Mouse (Mus musculus): ENCODE results near the gene Ccdc34. TPM values are rescaled to one million over a fixed set of nuclear protein-coding genes. Genes with fewer than 3 reads are reported as not detected.

Gene Ccdc34
- total RNA-seq, 2 experiments from 2014 or later, result 14.9 to 18.5 TPM

DNA sequence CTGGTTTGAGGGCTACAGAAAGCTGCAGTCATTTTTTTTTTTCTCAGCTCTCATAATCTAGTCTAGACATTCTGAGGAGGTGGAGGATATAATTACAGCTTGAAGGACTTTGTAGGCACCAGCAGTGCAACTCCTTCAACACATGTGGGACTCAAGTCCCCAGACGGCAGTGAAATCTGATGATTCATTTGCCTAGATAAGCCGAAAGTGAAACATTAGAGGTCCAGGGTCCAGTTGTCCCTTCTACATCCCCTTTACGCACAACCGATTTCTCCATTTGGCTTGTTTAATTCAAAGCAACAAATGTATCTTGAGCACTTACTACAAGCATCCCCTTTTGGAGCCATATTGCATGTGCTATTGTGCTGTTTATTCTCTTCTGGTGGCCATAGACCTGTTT, 147.4 kb downstream of the Ccdc34 start:
- intact Hi-C loops (cut with DNase I), result no loop called here
- DNase-seq (ENCODE audit: low spot score in 2 of 2), result no peak

DNA sequence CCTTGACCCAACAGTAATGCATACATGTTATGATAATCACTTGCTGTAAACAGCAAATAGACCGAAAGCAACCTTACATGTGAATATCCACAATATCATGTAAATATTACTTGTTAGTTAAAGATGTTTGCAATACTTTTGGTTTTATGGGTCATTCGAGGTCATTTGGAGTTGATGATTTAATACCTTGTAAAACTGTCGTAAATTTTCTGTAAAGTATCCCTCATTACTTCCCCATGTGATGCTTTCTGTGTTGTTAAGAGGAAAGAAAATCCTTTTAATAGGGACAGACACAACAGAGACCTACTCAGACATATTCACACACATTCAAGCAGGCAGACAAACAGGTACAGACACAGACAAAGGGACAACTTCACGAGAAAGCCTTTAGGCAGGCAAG, 150.1 kb downstream of the Ccdc34 start:
- no peak for DNase-seq (ENCODE audit: low spot score in 2 of 2)
- intact Hi-C loops (cut with DNase I), result no loop called here

DNA sequence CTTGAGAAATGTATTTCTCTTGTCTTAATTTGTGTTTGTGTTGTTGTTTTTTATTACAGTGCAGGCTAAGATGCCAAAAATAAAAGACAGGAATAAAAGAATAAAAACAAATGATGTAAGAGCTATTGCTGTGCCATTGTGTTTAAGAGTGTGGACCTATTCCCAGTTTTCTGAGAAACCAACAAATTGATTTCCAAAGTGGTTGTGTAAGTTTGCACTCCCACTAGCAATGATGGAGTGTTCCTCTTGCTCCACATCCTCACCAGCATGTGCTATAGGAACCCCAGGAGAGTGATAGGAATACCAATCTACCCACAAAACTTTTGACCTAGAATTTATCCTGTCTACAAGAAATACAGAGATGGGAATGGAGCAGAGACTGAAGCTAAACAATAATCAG, 150.7 kb downstream of the Ccdc34 start:
- intact Hi-C loops (cut with DNase I), result no loop called here
- DNase-seq (ENCODE audit: low spot score in 2 of 2), result no peak

DNA sequence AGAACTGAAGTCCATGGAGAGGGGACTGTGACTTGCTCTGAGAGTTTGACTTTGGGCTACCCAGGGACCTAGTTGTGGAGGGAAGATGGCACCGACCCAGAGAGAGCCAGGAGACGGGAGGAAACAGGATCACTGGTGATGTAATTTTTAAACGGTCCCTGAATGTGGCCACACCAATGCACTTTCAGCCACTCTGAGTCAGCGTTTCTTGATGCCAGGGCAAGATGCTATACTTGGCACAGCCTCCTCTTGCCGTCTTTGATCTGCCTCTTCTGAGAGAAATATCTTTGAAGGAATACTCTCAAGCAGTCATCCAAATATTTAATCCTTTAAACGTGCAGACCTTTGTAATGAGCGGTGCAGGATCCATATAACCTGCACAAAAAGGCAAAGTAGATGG, 154.8 kb downstream of the Ccdc34 start:
- DNase-seq (ENCODE audit: low spot score in 2 of 2), result no peak

DNA sequence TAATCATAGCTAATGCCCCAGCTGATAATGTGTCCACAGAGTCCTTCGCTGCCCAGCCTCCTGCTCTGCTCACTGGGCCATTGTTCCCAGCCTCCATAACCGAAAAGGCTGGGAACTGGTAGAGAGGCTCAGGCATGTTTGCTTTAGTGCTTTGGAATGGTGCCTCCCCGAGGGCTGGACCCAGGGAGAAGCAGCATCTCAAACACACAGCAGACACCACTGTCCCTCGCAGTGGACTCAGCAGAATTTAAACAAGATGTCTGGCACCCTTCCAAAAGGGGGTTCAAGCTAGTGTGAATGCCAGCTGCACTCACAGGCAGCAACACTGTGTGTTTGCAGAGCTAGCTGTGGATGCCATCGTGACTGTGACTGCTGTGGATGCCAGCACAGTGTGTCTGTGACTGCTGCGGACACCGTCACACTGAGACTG, 156.2 kb downstream of the Ccdc34 start:
- peak; percentile 28 to 49 for DNase-seq (ENCODE audit: low spot score in 2 of 2)

More for the DNA sequence above, 154.8 kb downstream of the Ccdc34 start:
- intact Hi-C loops (cut with DNase I), result no loop called here

DNA sequence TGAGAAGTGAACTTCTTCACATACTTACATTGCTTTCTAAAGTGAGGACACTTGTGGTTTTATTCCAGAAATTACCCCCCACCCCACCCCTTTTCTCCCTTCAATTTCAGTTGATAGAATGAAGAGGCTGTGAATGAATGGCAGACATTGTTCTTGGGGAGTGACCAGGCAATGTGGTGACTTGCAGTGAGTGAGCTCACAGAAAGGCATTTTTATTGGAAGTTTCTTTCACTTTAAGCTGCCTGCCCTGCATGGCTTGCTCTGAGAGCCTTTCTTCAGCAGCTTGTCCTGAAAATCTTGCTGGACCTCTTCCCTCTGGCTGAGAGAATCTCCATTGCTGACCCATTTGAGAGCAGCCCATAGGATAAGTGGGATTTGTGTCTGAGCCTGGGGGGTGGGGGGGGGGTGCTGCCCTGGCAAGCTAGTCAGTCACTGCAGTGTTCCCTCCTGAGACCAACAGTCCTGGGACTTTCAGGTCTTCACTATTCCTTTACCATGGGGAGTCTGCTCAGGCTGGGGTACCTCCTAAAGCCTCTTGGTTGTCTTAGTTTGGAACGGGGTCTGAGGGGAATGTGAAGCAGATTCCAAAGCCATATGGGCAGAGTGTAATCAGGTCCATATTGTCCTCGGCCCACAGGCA, 159.3 kb downstream of the Ccdc34 start:
- intact Hi-C loops (cut with DNase I), result no loop called here

More for the DNA sequence above, 156.2 kb downstream of the Ccdc34 start:
- intact Hi-C loops (cut with DNase I), result no loop called here

DNA sequence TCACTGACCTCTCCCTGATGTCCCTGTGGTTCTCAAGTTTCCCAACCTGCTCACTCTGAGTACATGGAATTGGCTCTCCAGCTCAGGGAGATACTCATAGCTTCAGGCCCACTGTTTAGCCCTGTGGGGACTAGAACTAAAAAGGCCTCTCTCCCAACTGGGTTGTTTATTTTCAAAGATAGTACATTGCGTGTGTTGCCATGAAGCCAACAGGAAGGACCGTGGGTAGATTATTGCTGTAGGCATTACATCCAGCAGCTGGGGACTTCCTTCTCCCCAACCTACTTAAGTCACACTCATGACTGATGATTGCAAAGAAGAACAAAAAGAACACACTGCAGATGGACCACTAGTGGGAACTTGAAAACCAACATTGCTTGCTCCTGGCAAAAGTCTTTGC, 159.8 kb downstream of the Ccdc34 start:
- DNase-seq (ENCODE audit: low spot score in 2 of 2), result no peak
- intact Hi-C loops (cut with DNase I), result no loop called here

More for the DNA sequence above, 159.3 kb downstream of the Ccdc34 start:
- no peak for DNase-seq (ENCODE audit: low spot score in 2 of 2)

DNA sequence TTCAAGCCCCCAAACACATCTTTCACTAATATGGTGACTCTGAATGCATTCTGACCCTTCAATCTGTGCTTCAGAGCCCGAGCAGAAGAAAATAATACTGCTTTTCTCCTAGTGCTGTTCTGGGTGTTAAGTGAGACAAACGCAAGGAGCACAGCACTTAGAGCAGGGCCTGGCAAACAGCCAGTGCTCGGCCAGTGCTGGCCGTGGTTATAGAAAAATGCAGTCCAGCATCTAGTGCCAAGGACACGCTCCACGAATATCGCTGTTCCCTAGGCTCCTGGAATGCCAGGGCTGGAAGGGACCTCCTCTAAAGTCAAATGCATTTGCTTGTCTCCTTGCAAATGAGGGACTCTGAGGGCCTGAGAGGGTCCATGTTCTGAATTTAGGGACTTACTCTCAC, 160.3 kb downstream of the Ccdc34 start:
- DNase-seq (ENCODE audit: low spot score in 2 of 2), result no peak
- intact Hi-C loops (cut with DNase I), result no loop called here

DNA sequence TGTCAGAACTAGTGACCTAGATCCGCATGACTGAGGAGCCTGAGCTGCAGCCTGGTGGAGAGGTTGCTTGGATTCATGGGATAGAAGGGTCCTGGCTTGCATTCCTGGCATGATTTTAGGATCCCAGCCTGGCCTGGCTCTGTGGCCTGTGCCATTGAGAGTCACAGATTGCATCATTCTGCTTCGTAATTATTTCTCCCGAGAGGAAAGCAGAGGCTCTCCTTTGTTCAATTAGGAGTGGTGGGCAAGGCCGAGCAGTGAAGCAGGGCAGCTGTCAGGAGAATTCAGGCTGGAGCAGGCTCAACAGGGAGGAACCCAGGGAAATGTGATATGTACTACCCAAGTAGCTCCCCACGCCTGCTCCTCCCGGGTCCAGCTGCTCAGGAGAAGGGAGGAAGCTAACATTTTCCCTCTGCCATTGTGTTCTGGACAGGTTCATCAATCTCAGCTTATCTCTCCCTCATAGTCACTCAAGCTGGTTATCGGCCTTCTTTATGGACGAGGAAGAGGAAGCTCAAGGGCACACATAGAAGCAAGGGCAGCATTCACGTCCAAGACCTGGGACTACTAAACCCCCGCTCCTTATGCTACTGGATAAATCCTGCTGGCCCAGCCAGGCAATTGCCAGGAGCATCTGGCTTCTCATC, 162.2 kb downstream of the Ccdc34 start:
- no peak for DNase-seq (ENCODE audit: low spot score in 2 of 2)
- intact Hi-C loops (cut with DNase I), result no loop called here

DNA sequence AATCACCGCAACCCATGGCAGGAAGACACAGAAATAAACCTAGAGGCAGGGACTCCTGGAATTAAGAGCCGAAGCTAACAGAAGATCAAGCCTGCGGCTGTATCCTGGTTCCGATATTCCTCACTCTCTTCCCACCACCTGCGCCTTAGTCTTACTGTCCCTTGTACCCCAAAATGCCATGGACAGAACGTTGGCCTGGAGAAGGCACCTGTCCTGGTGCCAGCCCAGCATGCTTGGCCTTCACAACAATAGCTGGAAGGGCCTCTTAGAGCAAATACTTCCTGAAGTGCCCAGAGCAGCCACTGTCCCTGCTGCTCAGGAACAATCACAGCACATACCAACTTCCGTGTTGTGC, 162.7 kb downstream of the Ccdc34 start:
- intact Hi-C loops (cut with DNase I), result no loop called here
- DNase-seq (ENCODE audit: low spot score in 2 of 2), result no peak

DNA sequence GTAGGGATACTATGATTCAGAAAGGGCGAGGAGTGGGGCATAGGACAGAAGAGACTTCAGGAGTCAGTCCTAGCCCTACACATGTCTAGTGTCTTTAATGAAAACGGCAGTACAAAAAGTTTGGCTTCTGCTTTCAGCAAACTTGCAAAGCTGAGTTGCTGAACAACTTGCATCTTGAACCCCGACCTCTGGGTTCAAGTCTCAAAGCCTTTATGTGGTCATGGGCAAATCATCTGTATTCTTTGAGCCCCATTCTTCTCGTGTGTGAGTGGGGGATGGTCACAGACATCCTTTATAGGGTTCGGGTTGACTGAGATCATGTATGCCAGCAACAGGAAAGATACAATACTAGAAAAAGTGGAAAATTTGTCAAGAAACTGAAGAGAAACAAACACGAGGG, 164.0 kb downstream of the Ccdc34 start:
- intact Hi-C loops (cut with DNase I), result no loop called here
- no peak for DNase-seq (ENCODE audit: low spot score in 2 of 2)

DNA sequence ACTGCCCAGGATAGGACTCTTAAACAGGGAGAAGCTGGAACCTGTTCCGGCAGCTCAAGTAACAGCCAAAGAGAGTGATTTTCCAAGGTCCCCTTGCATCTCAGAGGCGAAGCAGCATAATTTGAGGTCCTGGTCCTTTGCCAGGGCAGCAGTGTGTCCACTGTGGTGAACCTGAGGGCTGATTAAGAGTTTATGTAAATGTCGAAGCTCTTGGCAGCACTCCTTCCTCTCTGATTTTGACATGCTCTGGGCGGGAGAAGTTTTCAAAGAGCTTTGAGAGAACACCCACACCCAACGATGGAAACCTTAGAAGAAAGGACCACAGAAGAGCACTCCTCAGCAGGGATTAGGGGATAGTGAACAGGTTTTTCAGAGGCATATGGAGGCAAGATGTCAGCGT, 164.6 kb downstream of the Ccdc34 start:
- no peak for DNase-seq (ENCODE audit: low spot score in 2 of 2)
- intact Hi-C loops (cut with DNase I), result no loop called here

DNA sequence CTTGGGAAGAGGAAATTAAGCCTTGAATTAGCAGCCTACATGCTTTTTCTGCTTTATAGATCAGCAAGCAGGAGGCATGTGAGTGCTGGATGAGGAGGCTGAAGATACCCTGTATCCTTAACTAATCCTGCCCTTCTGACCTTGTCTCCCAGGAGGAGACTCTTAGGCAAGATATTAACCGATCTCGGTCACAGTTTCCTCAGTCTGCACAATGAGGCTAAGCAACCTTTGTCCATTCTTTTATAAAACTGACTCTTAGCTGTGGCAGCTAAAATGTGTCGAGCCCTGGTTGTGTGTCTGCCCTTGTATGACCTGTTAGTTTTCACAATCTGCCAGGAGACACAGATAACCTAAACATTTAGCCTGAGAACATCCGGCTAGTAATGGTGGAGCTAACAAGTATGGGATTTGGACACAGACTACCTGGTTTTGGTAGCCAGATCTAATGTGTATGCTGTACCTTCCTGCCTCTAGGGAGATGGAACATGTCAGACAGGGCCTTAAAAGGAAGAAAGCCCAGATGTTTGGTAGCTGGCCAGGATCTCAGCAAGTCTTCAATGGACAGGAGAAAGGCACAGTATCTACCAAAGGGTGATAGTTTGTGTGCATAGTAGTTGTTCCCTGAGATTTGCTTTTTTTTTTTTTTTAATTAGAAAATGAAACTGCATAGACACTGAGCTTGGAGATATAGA, 165.3 kb downstream of the Ccdc34 start:
- intact Hi-C loops (cut with DNase I), result no loop called here
- no peak for DNase-seq (ENCODE audit: low spot score in 2 of 2)

DNA sequence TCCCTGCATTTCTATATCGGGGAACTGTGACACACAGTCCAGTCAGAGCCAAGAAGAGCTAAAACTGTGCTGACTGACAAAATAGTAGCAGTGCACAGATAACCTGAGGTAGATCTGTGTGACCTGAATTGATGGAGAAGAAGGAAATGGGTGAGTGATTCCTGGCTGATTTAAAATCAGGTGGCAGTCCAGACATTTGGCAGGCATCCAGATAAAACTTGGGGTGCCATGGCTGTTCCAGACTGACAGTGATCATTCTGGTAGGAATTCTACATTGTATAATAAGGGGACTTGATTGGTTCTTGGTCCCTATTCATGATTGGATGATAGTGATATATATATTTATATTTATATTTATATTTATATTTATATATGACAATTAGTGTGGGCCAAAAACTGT, 166.5 kb downstream of the Ccdc34 start:
- no peak for DNase-seq (ENCODE audit: low spot score in 2 of 2)

DNA sequence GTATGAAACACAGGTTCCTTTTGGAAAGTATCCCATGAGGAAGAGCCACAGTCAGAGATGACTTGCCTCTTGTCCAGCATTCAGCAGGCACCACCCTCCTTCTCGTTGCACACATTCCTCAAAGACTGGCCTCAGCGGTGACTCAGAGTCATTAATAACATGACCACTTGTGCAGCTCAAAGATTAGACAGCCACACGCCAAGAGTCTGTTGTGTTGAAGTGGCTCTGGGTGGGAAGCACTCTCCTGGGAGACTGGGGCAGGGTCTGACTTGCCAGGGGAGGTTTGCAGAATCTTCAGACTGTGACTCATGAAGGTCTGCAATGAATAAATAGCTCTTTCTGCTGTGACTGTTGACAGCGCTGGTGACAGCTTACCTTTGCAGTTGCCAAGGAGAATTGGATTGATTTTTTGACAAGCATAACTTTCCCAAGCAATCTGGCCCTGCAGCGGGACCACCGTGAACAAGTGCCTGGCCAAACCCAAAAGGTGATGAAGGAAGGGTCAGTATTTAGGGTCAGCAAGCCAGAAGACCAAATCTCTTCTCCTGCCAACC, 168.9 kb downstream of the Ccdc34 start:
- intact Hi-C loops (cut with DNase I), result no loop called here
- no peak for DNase-seq (ENCODE audit: low spot score in 2 of 2)

More for the DNA sequence above, 166.5 kb downstream of the Ccdc34 start:
- intact Hi-C loops (cut with DNase I), result no loop called here

DNA sequence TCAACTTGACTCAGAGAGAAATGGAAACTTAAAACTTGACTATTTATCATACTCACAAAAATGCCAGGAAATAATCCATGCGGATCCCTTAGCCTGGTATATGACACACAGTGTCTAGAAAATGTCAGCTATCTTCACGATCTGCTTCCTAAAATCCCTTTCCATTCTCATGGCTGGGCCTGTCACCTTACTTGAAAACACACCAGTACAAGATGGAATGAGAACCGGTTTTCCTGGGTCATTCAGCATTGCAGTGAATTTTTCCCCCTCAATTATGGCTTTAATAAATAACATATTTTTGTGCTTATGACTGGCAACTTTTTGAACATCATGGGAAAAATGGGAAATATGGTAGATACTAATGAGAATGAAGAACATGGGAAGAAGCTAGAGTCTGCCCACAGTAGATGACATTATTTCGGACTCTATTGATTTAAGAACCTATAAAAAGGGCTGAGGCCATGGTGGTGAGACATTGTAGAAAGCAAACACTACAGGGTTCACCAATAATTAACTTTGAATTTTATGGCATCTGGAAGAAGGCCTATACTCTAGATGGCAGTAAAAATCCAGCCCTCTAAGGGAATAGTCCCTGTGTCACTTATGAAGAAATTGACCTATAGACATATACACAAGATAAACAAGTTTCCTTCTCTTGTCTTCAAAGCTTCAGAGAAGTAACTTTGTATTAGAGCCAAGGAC, 171.2 kb downstream of the Ccdc34 start:
- intact Hi-C loops (cut with DNase I), result no loop called here
- DNase-seq (ENCODE audit: low spot score in 2 of 2), result no peak

DNA sequence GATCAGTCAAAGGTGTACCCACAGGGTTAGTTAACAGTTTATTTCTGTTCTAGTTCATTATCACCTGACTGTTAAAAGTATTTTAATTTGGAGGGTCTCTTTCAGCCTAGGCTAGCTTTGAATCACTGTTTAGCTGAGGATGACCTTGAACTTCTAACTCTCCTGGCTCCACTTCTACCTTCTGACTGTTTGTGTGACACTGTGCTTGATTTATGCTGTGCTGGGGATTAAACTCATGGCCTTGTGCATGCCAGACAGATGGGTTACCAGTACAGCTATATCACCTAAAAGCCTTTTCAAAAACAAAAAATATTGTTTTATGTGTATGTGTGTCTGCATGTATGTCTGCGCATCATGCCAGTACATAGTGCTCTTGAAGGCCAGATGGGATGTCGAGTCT, 172.8 kb downstream of the Ccdc34 start:
- intact Hi-C loops (cut with DNase I), result no loop called here
- DNase-seq (ENCODE audit: low spot score in 2 of 2), result no peak

DNA sequence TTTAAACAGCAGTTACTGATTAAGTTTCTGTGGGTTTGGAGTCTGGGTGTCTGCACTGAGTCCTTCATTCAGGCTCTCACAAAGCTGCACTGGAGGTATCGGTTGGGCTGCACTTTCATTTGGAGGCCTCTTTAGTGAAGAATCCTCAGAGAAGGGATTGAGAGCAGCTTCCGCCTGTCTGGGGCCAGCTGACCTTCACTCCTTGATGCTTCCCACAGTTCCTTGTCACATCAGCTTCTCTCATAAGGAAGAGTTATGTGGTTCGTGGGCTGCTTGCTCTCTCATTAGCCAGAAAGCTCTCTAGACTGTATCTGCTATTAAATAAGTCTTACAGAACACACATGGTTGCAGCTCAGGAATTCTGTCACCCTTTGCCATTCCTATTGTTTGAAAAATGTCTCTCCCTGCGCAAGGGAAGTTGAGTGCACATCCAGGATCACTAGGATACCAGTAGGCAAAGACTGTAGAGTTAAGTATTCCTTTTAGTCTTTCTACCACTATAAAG, 173.6 kb downstream of the Ccdc34 start:
- DNase-seq (ENCODE audit: low spot score in 2 of 2), result no peak
- intact Hi-C loops (cut with DNase I), result no loop called here

DNA sequence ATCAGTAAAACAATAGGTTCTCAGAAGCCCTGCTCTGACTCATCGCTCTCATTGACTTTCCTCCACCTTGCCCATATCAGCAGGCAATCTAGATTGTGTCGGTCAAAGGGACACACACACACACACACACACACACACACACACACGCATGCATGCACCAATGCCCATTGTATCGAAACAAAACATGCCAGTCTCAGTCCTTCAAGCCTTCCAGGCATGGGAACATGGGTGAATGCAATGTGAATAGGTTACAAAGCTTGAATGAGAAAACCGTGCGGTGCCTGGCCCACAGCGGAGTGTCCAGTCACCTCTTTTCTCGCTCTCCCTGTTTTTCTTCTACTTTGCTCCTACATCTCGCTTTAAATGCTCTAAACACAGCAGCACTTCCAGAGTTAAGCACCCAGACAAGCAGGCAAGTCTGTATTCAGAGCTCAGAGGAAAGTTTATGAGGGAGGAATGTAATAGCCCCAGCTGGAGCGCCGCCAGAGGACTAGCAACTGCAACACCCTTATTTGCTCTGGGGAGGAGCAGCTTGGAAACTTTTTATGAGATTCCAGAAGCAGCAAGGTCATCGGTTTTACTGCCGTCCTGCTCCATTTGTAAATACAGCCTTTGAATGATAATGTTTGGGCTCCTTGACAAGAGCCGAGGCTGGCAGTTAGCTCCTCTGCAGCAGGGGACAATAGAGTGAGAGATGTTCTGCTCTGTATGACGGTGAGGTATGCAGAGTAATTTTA, 174.5 kb downstream of the Ccdc34 start:
- intact Hi-C loops (cut with DNase I), result no loop called here
- peak in 1 of 2 experiments; percentile 21 for DNase-seq (ENCODE audit: low spot score in 2 of 2)

All from left cerebral cortex, postnatal 14 days (tissue).